Mouse (Mus musculus) B cell, adult (primary cell): ENCODE measurements around the gene 1700030K09Rik. TPM values are rescaled to one million over a fixed set of nuclear protein-coding genes. Genes with fewer than 3 reads are reported as not detected.

Source experiments
- total RNA-seq: library from RNA; stranded (reverse); gene quantifications from 4 replicates; pipeline ENCODE4 v1.2.4, GENCODE M21; 2023; ENCODE audit not compliant: inconsistent age

1700030K09Rik gene
- 28.2 to 37.2 TPM (median 35.7 TPM) in 4 replicates for total RNA-seq

GRCm38 (mm10) chr8:72443338-72443993 lies at the start of gene 1700030K09Rik, which contains the start of gene Calr3:
1700030K09Rik (plus strand) TSS chr8:72443880.
Calr3 (minus strand) TSS chr8:72443870.

GRCm38 (mm10) chr8:72421362-72422335 lies 22.0 kb upstream of the 1700030K09Rik start, which contains the start of gene Eps15l1:
Eps15l1 (minus strand) TSS chr8:72421460.

GRCm38 (mm10) chr8:72474826-72475546 lies 31.3 kb downstream of the 1700030K09Rik start, which contains the start of gene Cherp:
Cherp (minus strand) TSS chr8:72475226.

GRCm38 (mm10) chr8:72491680-72492621 lies 48.3 kb downstream of the 1700030K09Rik start, which contains the start of gene Slc35e1:
Slc35e1 (minus strand) TSS chr8:72492614.

Other genes starting within 250 kb of the 1700030K09Rik start
- 1.00 to 1.0 TPM in 2 of 4 replicates, not detected in the others for gene Cib3, start 231.0 kb upstream of the 1700030K09Rik start, total RNA-seq
- not detected in 4 replicates for gene Gm11034, start 230.2 kb upstream of the 1700030K09Rik start, total RNA-seq
- 80.2 to 90.2 TPM (median 89.1 TPM) in 4 replicates for gene Fam32a, start 224.2 kb upstream of the 1700030K09Rik start, total RNA-seq
- 185 to 223 TPM (median 213 TPM) in 4 replicates for gene Ap1m1, start 203.9 kb upstream of the 1700030K09Rik start, total RNA-seq
- 19.0 to 25.5 TPM (median 21.6 TPM) in 4 replicates for gene Gm10282, start 138.6 kb upstream of the 1700030K09Rik start, total RNA-seq
- gene Klf2, start 124.8 kb upstream of the 1700030K09Rik start, total RNA-seq: 3,310 to 3,828 TPM (median 3,617 TPM) in 4 replicates
- 89.0 to 108 TPM (median 102 TPM) in 4 replicates for gene Eps15l1, start 22.4 kb upstream of the 1700030K09Rik start, total RNA-seq
- gene Calr3, start within 50 bp of the 1700030K09Rik start, total RNA-seq: 0.39 to 0.51 TPM in 2 of 4 replicates, not detected in the others
- 118 to 152 TPM (median 126 TPM) in 4 replicates for gene Cherp, start 31.3 kb downstream of the 1700030K09Rik start, total RNA-seq
- gene Slc35e1, start 48.7 kb downstream of the 1700030K09Rik start, total RNA-seq: 63.5 to 70.0 TPM (median 67.4 TPM) in 4 replicates
- gene Med26, start 104.4 kb downstream of the 1700030K09Rik start, total RNA-seq: 18.7 to 21.2 TPM (median 19.7 TPM) in 4 replicates
- gene Smim7, start 127.2 kb downstream of the 1700030K09Rik start, total RNA-seq: 156 to 184 TPM (median 168 TPM) in 4 replicates
- gene Tmem38a, start 128.2 kb downstream of the 1700030K09Rik start, total RNA-seq: 0.87 to 3.3 TPM (median 0.96 TPM) in 4 replicates
- 0.06 TPM in 1 of 4 replicates, not detected in the others for gene Nwd1, start 202.8 kb downstream of the 1700030K09Rik start, total RNA-seq